Mouse (Mus musculus): ENCODE measurements around the gene Cacng1. TPM values are rescaled to one million over a fixed set of nuclear protein-coding genes. Genes with fewer than 3 reads are reported as not detected.

The Cacng1 gene
- polyA plus RNA-seq, 2 experiments = 13.1 to 14.4 TPM

GRCm38 (mm10) chr11:107734133-107734532 lies 17.8 kb upstream of the Cacng1 start:
- no peak overlapping the region for H3K27ac ChIP-seq (replicated peaks; ENCODE audit: low read depth, low read length)
- WGBS = 77% methylated on average over 7 of the region's 7 CpGs
- H3K4me1 ChIP-seq (ENCODE audit: control insufficient read depth, insufficient read depth, low read length) = no peaks in the 10 kb centered on the region
- ATAC-seq (ENCODE audit: low FRiP score, low read depth) (no peak), DNase-seq (ENCODE audit: low spot score) (no peak)
- no peaks in the 10 kb centered on the region for H3K9me3 ChIP-seq (ENCODE audit: control insufficient read depth, low read length)
- no peak overlapping the region for H3K4me3 ChIP-seq (replicated peaks; ENCODE audit: low read length)
- no peaks in the 10 kb centered on the region for H3K27me3 ChIP-seq (ENCODE audit: control insufficient read depth, insufficient read depth, low read length)
- TF ChIP-seq POLR2A (IDR thresholded peaks at IDR 0.05; ENCODE audit: borderline replicate concordance, extremely low read depth, insufficient read depth, insufficient read length) = no peak
- no peak overlapping the region for H3K9ac ChIP-seq (ENCODE audit: low read depth, low read length, severe bottlenecking)
- H3K4me2 ChIP-seq (replicated peaks; ENCODE audit: low read depth, low read length, severe bottlenecking) = no peak overlapping the region
- peaks cover 11% of the 10 kb centered on the region for H3K36me3 ChIP-seq (ENCODE audit: control insufficient read depth, insufficient read depth, low read length)

- H3K4me1 ChIP-seq (ENCODE audit: control insufficient read depth, insufficient read depth, low read length) = no peaks in the 10 kb centered on the region
- H3K9ac ChIP-seq (ENCODE audit: low read depth, low read length, severe bottlenecking) = no peak overlapping the region
- no peaks in the 10 kb centered on the region for H3K27me3 ChIP-seq (ENCODE audit: control insufficient read depth, insufficient read depth, low read length)
- H3K27ac ChIP-seq (replicated peaks; ENCODE audit: low read depth, low read length) = no peak overlapping the region
- ATAC-seq (ENCODE audit: low FRiP score, low read depth) (peak; percentile 34; the same call in 1 of the 2 replicates), DNase-seq (ENCODE audit: low spot score) (no peak)
- 73% methylated on average over 5 of the region's 5 CpGs for WGBS
- no peak for TF ChIP-seq POLR2A (IDR thresholded peaks at IDR 0.05; ENCODE audit: borderline replicate concordance, extremely low read depth, insufficient read depth, insufficient read length)
- no peak overlapping the region for H3K4me2 ChIP-seq (replicated peaks; ENCODE audit: low read depth, low read length, severe bottlenecking)
- peaks cover 11% of the 10 kb centered on the region for H3K36me3 ChIP-seq (ENCODE audit: control insufficient read depth, insufficient read depth, low read length)
- H3K9me3 ChIP-seq (ENCODE audit: control insufficient read depth, low read length) = no peaks in the 10 kb centered on the region
- H3K4me3 ChIP-seq (replicated peaks; ENCODE audit: low read length) = no peak overlapping the region
Measured at GRCm38 (mm10) chr11:107731498-107731897, 15.2 kb upstream of the Cacng1 start.

- DNase-seq (ENCODE audit: low spot score) (no peak), ATAC-seq (ENCODE audit: low FRiP score, low read depth) (no peak)
- no peak overlapping the region for H3K9ac ChIP-seq (ENCODE audit: low read depth, low read length, severe bottlenecking)
- WGBS = 72% methylated on average over 4 of the region's 4 CpGs
- no peaks in the 10 kb centered on the region for H3K9me3 ChIP-seq (ENCODE audit: control insufficient read depth, low read length)
- H3K27me3 ChIP-seq (ENCODE audit: control insufficient read depth, insufficient read depth, low read length) = no peaks in the 10 kb centered on the region
- no peaks in the 10 kb centered on the region for H3K4me1 ChIP-seq (ENCODE audit: control insufficient read depth, insufficient read depth, low read length)
- no peak overlapping the region for H3K27ac ChIP-seq (replicated peaks; ENCODE audit: low read depth, low read length)
- TF ChIP-seq POLR2A (IDR thresholded peaks at IDR 0.05; ENCODE audit: borderline replicate concordance, extremely low read depth, insufficient read depth, insufficient read length) = no peak
- H3K36me3 ChIP-seq (ENCODE audit: control insufficient read depth, insufficient read depth, low read length) = peaks cover 11% of the 10 kb centered on the region
- H3K4me3 ChIP-seq (replicated peaks; ENCODE audit: low read length) = no peak overlapping the region
- no peak overlapping the region for H3K4me2 ChIP-seq (replicated peaks; ENCODE audit: low read depth, low read length, severe bottlenecking)
Measured at GRCm38 (mm10) chr11:107730940-107731339, 14.6 kb upstream of the Cacng1 start.

GRCm38 (mm10) chr11:107729141-107729540 lies 12.8 kb upstream of the Cacng1 start:
- H3K27me3 ChIP-seq (ENCODE audit: control insufficient read depth, insufficient read depth, low read length) = no peaks in the 10 kb centered on the region
- no peak for TF ChIP-seq POLR2A (IDR thresholded peaks at IDR 0.05; ENCODE audit: borderline replicate concordance, extremely low read depth, insufficient read depth, insufficient read length)
- ATAC-seq (ENCODE audit: low FRiP score, low read depth) (no peak), DNase-seq (ENCODE audit: low spot score) (no peak)
- no peaks in the 10 kb centered on the region for H3K36me3 ChIP-seq (ENCODE audit: control insufficient read depth, insufficient read depth, low read length)
- no peak overlapping the region for H3K27ac ChIP-seq (replicated peaks; ENCODE audit: low read depth, low read length)
- H3K9ac ChIP-seq (ENCODE audit: low read depth, low read length, severe bottlenecking) = no peak overlapping the region
- no peak overlapping the region for H3K4me3 ChIP-seq (replicated peaks; ENCODE audit: low read length)
- no peaks in the 10 kb centered on the region for H3K9me3 ChIP-seq (ENCODE audit: control insufficient read depth, low read length)
- no peak overlapping the region for H3K4me2 ChIP-seq (replicated peaks; ENCODE audit: low read depth, low read length, severe bottlenecking)
- 82% methylated on average over 7 of the region's 7 CpGs for WGBS
- H3K4me1 ChIP-seq (ENCODE audit: control insufficient read depth, insufficient read depth, low read length) = no peaks in the 10 kb centered on the region

- WGBS = 79% methylated on average over 13 of the region's 13 CpGs
- no peaks in the 10 kb centered on the region for H3K9me3 ChIP-seq (ENCODE audit: control insufficient read depth, low read length)
- H3K4me1 ChIP-seq (ENCODE audit: control insufficient read depth, insufficient read depth, low read length) = no peaks in the 10 kb centered on the region
- H3K4me2 ChIP-seq (replicated peaks; ENCODE audit: low read depth, low read length, severe bottlenecking) = no peak overlapping the region
- no peak overlapping the region for H3K9ac ChIP-seq (ENCODE audit: low read depth, low read length, severe bottlenecking)
- no peak for ATAC-seq (ENCODE audit: low FRiP score, low read depth)
- DNase-seq (ENCODE audit: low spot score) = no peak
- no peak overlapping the region for H3K27ac ChIP-seq (replicated peaks; ENCODE audit: low read depth, low read length)
- no peak for TF ChIP-seq POLR2A (IDR thresholded peaks at IDR 0.05; ENCODE audit: borderline replicate concordance, extremely low read depth, insufficient read depth, insufficient read length)
- H3K27me3 ChIP-seq (ENCODE audit: control insufficient read depth, insufficient read depth, low read length) = no peaks in the 10 kb centered on the region
- no peaks in the 10 kb centered on the region for H3K36me3 ChIP-seq (ENCODE audit: control insufficient read depth, insufficient read depth, low read length)
- no peak overlapping the region for H3K4me3 ChIP-seq (replicated peaks; ENCODE audit: low read length)
Measured at GRCm38 (mm10) chr11:107728073-107728863, 11.9 kb upstream of the Cacng1 start.

All from limb, embryonic 14.5 days (tissue).